Mouse (Mus musculus): ENCODE data around the gene Ifi47. TPM values are rescaled to one million over a fixed set of nuclear protein-coding genes. Genes with fewer than 3 reads are reported as not detected.
A peak's percentile ranks its signal among the peaks of the same experiment; 100 is the strongest.

Gene Ifi47
- polyA plus RNA-seq, 1 experiment, result 8.4 TPM

GRCm38 (mm10) chr11:49089735-49090507 is 13.5 kb downstream of the Ifi47 start:
- 76% methylated on average over 3 of the region's 3 CpGs for WGBS
- H3K4me1 ChIP-seq (ENCODE audit: control insufficient read depth, insufficient read depth, low read length), result peaks cover 16% of the 10 kb centered on the region; the same call in 1 of the 2 replicates
- no peak overlapping the region for H3K4me3 ChIP-seq (ENCODE audit: insufficient read depth, low read depth, low read length)
- no peak overlapping the region for H3K27ac ChIP-seq (ENCODE audit: insufficient read depth, low read depth, low read length)
- peak; percentile 33 for DNase-seq
- H3K27me3 ChIP-seq (replicated peaks; ENCODE audit: control insufficient read depth, insufficient read depth, low read length), result no peaks in the 10 kb centered on the region
- H3K36me3 ChIP-seq (ENCODE audit: control insufficient read depth, insufficient read depth, low read length), result no peaks in the 10 kb centered on the region
- TF ChIP-seq POLR2A (IDR thresholded peaks at IDR 0.05; ENCODE audit: low read depth, low read length) (no peak), CTCF (conservative IDR thresholded peaks at IDR 0.05; ENCODE audit: insufficient read depth, insufficient read length, low read depth, low read length) (no peak)

GRCm38 (mm10) chr11:49090551-49090950 is 14.2 kb downstream of the Ifi47 start:
- WGBS, result 81% methylated on average over 5 of the region's 5 CpGs
- TF ChIP-seq POLR2A (IDR thresholded peaks at IDR 0.05; ENCODE audit: low read depth, low read length) (no peak), CTCF (conservative IDR thresholded peaks at IDR 0.05; ENCODE audit: insufficient read depth, insufficient read length, low read depth, low read length) (no peak)
- no peak for DNase-seq
- Histone ChIP-seq H3K4me3 (ENCODE audit: insufficient read depth, low read depth, low read length) (no peak overlapping the region), H3K4me1 (ENCODE audit: control insufficient read depth, insufficient read depth, low read length) (peaks cover 13% of the 10 kb centered on the region; the same call in 1 of the 2 replicates), H3K27me3 (replicated peaks; ENCODE audit: control insufficient read depth, insufficient read depth, low read length) (no peaks in the 10 kb centered on the region), H3K36me3 (ENCODE audit: control insufficient read depth, insufficient read depth, low read length) (no peaks in the 10 kb centered on the region), H3K27ac (ENCODE audit: insufficient read depth, low read depth, low read length) (no peak overlapping the region)

GRCm38 (mm10) chr11:49091171-49091570 is 14.8 kb downstream of the Ifi47 start:
- H3K36me3 ChIP-seq (ENCODE audit: control insufficient read depth, insufficient read depth, low read length), result no peaks in the 10 kb centered on the region
- no peak overlapping the region for H3K4me3 ChIP-seq (ENCODE audit: insufficient read depth, low read depth, low read length)
- H3K4me1 ChIP-seq (ENCODE audit: control insufficient read depth, insufficient read depth, low read length), result peaks cover 13% of the 10 kb centered on the region; the same call in 1 of the 2 replicates
- no peaks in the 10 kb centered on the region for H3K27me3 ChIP-seq (replicated peaks; ENCODE audit: control insufficient read depth, insufficient read depth, low read length)
- WGBS, result 82% methylated on average over 4 of the region's 4 CpGs
- no peak for TF ChIP-seq POLR2A (IDR thresholded peaks at IDR 0.05; ENCODE audit: low read depth, low read length)
- TF ChIP-seq CTCF (conservative IDR thresholded peaks at IDR 0.05; ENCODE audit: insufficient read depth, insufficient read length, low read depth, low read length), result no peak
- DNase-seq, result no peak
- H3K27ac ChIP-seq (ENCODE audit: insufficient read depth, low read depth, low read length), result no peak overlapping the region

- TF ChIP-seq POLR2A (IDR thresholded peaks at IDR 0.05; ENCODE audit: low read depth, low read length) (no peak), CTCF (conservative IDR thresholded peaks at IDR 0.05; ENCODE audit: insufficient read depth, insufficient read length, low read depth, low read length) (no peak)
- no peaks in the 10 kb centered on the region for H3K27me3 ChIP-seq (replicated peaks; ENCODE audit: control insufficient read depth, insufficient read depth, low read length)
- no peak overlapping the region for H3K27ac ChIP-seq (ENCODE audit: insufficient read depth, low read depth, low read length)
- H3K36me3 ChIP-seq (ENCODE audit: control insufficient read depth, insufficient read depth, low read length), result no peaks in the 10 kb centered on the region
- H3K4me1 ChIP-seq (ENCODE audit: control insufficient read depth, insufficient read depth, low read length), result peaks cover 9% of the 10 kb centered on the region; the same call in 1 of the 2 replicates
- WGBS, result 100% methylated on average over 1 of the region's 1 CpGs
- H3K4me3 ChIP-seq (ENCODE audit: insufficient read depth, low read depth, low read length), result no peak overlapping the region
- no peak for DNase-seq
These were observed 15.7 kb downstream of the Ifi47 start for GRCm38 (mm10) chr11:49092053-49092586.

GRCm38 (mm10) chr11:49092786-49093185 is 16.4 kb downstream of the Ifi47 start:
- no peaks in the 10 kb centered on the region for H3K36me3 ChIP-seq (ENCODE audit: control insufficient read depth, insufficient read depth, low read length)
- no peak overlapping the region for H3K4me3 ChIP-seq (ENCODE audit: insufficient read depth, low read depth, low read length)
- DNase-seq, result no peak
- TF ChIP-seq POLR2A (IDR thresholded peaks at IDR 0.05; ENCODE audit: low read depth, low read length) (no peak), CTCF (conservative IDR thresholded peaks at IDR 0.05; ENCODE audit: insufficient read depth, insufficient read length, low read depth, low read length) (no peak)
- no peak overlapping the region for H3K27ac ChIP-seq (ENCODE audit: insufficient read depth, low read depth, low read length)
- peaks cover 9% of the 10 kb centered on the region; the same call in 1 of the 2 replicates for H3K4me1 ChIP-seq (ENCODE audit: control insufficient read depth, insufficient read depth, low read length)
- H3K27me3 ChIP-seq (replicated peaks; ENCODE audit: control insufficient read depth, insufficient read depth, low read length), result no peaks in the 10 kb centered on the region
- 82% methylated on average over 2 of the region's 2 CpGs for WGBS

- WGBS, result 83% methylated on average over 6 of the region's 6 CpGs
These were observed 17.7 kb downstream of the Ifi47 start for GRCm38 (mm10) chr11:49093861-49094660.

More at GRCm38 (mm10) chr11:49093861-49094660, 17.7 kb downstream of the Ifi47 start:
- Histone ChIP-seq H3K27me3 (replicated peaks; ENCODE audit: control insufficient read depth, insufficient read depth, low read length) (no peaks in the 10 kb centered on the region), H3K4me1 (ENCODE audit: control insufficient read depth, insufficient read depth, low read length) (peaks cover 9% of the 10 kb centered on the region; the same call in 1 of the 2 replicates), H3K4me3 (ENCODE audit: insufficient read depth, low read depth, low read length) (no peak overlapping the region), H3K27ac (ENCODE audit: insufficient read depth, low read depth, low read length) (no peak overlapping the region), H3K36me3 (ENCODE audit: control insufficient read depth, insufficient read depth, low read length) (no peaks in the 10 kb centered on the region)
- TF ChIP-seq CTCF (conservative IDR thresholded peaks at IDR 0.05; ENCODE audit: insufficient read depth, insufficient read length, low read depth, low read length), result no peak
- TF ChIP-seq POLR2A (IDR thresholded peaks at IDR 0.05; ENCODE audit: low read depth, low read length), result no peak
- DNase-seq, result no peak

All from kidney, adult 2 months (tissue).